Mouse (Mus musculus) bone marrow, adult 2 months (tissue): ENCODE data around the gene Golgb1.

ENCODE experiments used
- CTCF ChIP-seq: fragments of 200-500 bp; IDR thresholded peaks from 2 replicates; pipeline ENCODE4 v1.5.1; 2011; ENCODE audit warnings: low read length, control low read depth; ENCODE audit not compliant: control insufficient read depth, insufficient read depth
- POLR2A ChIP-seq: fragments of 200-500 bp; IDR thresholded peaks from 2 replicates; pipeline ENCODE4 v1.6.1; 2011; ENCODE audit warnings: low read depth, mild to moderate bottlenecking, control low read depth, low read length, borderline replicate concordance; ENCODE audit not compliant: control insufficient read depth

DNA sequence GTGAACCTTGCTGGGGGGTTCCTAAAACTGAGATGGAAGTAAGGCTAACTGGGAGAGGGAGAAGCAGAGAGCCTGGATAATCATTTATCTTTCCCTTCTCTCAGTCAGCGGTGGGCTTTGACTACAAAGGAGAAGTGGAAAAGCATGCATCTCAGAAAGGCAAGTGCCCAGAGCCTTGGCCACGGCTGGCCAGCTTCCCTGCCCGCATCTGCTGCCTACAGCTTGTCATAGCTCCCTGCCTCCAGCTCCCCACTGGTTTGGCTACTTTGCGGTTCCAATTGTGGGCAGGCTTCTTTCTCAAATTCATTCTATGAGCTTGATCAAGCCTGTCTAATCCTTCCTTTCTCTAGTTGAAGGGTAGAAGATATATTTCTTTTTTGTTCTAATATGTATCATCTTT, 76.1 kb downstream of the Golgb1 start:
- TF ChIP-seq POLR2A (no peak), CTCF (no peak)
